Mouse (Mus musculus) left cerebral cortex, adult 9 months (tissue): Measurements from ENCODE around the gene Ptprn2.
A peak's percentile ranks its signal among the peaks of the same experiment; 100 is the strongest.

Experiments
- DNase-seq, 2 experiments: peaks; one replicate each; pipeline ENCODE4 v3.0.0; 2022; ENCODE audit warnings: low spot score in 2 of 2

Ptprn2 gene

DNA sequence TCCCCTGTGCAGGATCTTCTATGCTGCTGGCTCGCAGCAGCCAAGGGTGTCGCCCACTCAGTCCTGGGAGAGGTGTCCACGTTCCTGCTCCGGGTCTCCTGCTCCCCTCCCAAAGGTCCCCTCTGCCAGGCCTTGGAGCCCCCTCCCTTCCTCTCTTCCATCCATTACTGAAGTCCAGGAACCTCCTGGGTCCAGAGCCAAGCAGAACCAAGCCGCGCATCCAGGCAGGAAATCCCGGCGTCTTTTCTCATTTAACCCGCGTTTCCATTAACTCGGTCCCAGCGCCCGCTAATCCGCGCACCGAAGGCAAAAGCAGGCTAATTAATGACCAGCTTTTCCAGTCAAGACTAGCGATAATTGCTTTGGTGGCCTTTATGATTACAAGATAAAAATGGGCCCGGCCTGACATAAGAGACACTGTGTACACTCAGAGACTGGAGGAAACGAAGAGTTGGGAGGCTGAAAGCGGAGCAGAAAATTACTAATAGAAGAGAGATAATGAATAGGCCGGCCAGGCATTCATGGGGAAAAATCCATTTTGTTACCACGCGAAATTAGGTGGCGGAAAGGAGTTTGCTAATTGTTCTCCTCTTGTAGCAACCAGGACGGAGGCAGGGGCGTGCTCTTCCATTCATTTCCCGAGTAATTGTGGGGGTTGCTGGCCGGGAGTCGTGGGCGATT is 674.8 kb downstream of the Ptprn2 start:
- no peak for DNase-seq

- no peak for DNase-seq
Measured at GRCm38 (mm10) chr12:117162180-117162579, 676.7 kb downstream of the Ptprn2 start.

DNA sequence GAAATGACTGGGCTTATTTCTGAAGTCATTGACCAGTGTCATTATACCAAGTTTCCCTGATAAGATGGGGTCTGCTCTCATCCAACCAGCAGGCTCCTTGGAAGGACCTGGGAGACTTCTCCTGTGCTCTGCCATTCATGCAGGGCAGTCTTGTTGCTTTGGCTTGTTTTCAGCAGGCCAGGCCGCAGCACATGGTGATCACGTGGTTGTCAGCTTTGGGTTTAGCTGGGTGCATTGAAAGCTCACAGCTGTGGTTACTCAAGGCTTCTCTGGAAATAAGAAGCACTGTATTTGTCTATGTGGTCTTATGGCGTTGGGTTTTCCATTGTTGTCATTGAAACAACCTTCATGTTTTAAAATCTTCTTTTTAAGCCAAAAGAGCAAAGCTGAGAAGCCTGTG is 678.3 kb downstream of the Ptprn2 start:
- no peak for DNase-seq

GRCm38 (mm10) chr12:117166266-117166665 is 680.7 kb downstream of the Ptprn2 start:
- no peak for DNase-seq

DNA sequence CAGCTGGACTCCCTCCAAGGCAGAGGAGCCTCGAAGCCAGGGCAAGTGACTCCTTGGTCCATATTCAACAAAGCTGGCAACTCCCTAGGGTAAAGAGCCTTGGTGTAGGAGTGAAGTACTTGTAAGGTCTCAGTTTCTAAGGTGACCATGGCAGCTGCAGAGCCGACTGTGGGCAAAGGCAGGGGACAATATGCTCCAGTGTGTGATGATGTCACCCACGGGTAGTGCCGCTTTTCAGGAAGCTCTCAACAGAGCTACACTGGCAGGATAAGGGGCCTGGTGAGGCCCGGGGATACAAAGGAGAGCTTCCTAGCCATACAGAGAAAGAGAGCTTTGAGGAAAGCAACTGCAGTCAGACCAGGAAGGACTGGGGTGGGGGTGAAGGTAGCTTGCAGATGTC is 684.1 kb downstream of the Ptprn2 start:
- no peak for DNase-seq

DNA sequence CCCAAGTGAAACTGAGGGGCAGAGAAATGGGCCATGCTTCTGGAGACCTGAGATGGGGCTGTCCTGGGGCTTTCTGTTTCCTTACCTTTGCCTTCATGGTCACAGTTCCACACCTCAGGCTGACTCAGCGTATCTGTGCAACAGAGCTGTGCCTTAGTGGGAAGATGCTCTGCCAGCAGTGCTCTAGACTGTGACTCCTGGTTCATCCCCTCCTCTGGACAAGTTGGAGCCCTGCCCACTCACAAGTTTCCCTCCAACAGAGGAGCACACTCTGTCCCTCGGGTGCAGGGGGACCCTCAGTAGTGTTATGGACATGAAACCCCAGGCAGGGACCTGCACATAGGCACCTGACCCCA is 687.0 kb downstream of the Ptprn2 start:
- no peak for DNase-seq

GRCm38 (mm10) chr12:117172885-117173529 is 687.5 kb downstream of the Ptprn2 start:
- DNase-seq = no peak

DNA sequence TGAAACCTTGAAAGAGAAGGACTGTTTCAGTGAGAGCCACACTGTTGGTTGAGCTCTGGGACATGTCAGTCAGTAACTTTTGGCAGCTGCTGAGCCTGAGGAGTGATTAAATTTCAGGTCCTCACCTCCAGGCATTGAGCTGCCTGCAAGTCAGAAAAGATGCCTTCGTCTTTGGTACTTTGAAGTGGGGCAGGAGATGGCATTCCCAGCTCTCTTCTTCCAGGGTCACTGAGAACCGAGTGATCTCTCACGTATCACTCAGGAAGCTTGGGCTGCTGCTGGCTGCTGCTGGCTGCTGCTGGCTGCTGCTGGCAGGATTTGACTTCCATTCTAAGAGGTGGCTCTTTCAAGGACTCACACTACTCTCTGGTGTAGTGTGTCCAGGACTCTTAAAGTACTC is 688.7 kb downstream of the Ptprn2 start:
- DNase-seq = no peak

DNA sequence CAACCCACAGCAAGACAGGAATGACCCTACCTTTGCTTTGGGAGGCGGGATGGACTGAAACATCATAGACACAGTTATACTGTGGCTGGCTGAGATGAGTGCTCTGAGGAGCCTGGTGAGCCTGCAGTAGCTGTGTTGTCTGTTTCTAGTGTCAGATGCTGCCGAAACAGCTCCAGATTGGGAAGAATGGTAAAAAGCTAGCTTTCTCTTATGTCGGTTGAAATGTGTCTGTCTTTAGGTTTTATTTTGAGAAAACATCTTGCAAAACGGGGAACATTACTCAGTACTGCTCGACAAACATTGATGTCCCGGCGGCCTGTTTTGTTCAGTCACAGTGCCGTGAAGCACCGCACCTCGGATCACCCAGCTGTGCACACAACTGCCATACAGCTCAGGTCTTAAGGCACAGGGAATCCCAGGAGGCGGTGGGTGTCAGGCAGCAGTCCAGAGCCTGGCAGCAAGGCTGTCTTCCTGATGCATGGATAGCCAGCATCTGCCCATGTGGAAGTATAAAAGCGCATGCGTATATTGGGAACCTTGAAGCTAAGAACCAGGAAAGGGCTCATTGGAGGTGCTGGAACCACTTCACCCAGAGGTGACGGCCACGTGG is 689.7 kb downstream of the Ptprn2 start:
- DNase-seq = no peak

DNA sequence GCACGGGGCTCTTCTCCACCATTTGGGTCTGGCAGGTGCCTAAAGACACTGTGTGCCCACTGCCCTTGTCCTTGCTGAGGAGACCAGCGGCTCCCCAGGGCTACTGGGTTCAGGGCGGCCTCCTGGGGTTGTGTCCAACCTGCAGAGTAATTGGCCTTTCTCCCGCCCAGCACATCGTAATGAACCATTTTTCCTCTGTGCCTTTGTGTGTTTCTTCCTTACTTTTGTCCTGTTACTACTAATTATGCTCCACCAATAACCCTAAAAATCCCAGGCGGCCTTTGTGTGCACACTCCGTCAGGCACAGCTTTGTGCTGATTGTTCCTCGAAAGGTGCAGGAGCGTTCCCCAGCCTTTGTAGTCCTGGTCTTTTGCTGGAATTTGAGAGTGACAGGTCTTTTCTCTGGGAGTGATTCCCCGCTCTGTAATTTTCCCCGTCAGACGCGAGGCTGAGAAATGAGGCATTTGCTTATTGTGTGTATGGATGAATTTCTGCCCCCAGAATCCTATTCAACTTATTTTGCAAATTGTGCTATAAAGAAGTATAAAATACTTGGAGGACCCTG is 690.8 kb downstream of the Ptprn2 start:
- DNase-seq = no peak

GRCm38 (mm10) chr12:117187167-117187566 is 701.6 kb downstream of the Ptprn2 start:
- DNase-seq = no peak

GRCm38 (mm10) chr12:117192001-117192400 is 706.5 kb downstream of the Ptprn2 start:
- DNase-seq = no peak

- DNase-seq = peak; percentile 83
Measured at GRCm38 (mm10) chr12:117196721-117197425, 711.4 kb downstream of the Ptprn2 start.

DNA sequence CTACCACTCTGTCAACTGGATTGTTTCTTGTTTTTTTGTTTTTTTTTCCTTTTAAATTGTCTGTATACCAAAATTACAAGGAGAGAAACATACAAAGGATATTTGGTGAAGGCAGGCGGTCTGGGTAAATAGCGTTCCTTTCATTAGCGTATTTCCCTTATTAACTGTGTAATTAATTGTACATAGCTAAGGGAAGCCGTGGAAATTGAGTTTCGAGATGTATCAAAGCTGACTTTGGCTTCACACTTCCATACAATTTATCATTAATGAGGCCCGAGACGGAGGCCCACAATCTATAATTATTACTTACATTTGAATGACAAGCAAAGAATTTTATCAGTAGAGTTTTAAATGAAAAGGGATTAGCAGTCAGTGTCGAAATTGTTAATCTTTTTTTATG is 712.6 kb downstream of the Ptprn2 start:
- no peak for DNase-seq

GRCm38 (mm10) chr12:117200117-117200516 is 714.6 kb downstream of the Ptprn2 start:
- DNase-seq = peak; percentile 66 to 82

GRCm38 (mm10) chr12:117200590-117200989 is 715.1 kb downstream of the Ptprn2 start:
- DNase-seq = no peak

- DNase-seq = no peak
Measured at GRCm38 (mm10) chr12:117203506-117203905, 718.0 kb downstream of the Ptprn2 start.

- no peak for DNase-seq
Measured at GRCm38 (mm10) chr12:117204905-117205304, 719.4 kb downstream of the Ptprn2 start.

- no peak for DNase-seq
Measured at GRCm38 (mm10) chr12:117207421-117208120, 722.1 kb downstream of the Ptprn2 start.

DNA sequence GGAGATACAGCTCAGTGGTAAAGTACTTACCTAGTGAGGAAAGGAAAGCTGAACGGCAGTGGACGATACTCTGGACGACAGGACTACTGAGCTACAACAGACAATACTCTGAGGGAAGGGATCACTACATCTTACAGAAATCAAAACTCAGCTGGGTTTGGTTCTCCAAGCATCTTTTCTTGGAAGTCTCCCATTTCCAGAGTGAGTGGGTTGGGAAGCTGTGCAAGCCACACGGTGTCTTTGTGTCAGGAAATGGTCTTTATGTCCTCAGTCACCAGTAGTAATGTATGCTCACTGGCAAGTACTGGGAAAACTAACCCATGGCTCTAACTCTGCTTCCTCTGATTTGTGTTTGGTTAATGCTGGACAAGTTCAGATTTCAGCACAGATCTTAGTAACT is 724.9 kb downstream of the Ptprn2 start:
- no peak for DNase-seq

DNA sequence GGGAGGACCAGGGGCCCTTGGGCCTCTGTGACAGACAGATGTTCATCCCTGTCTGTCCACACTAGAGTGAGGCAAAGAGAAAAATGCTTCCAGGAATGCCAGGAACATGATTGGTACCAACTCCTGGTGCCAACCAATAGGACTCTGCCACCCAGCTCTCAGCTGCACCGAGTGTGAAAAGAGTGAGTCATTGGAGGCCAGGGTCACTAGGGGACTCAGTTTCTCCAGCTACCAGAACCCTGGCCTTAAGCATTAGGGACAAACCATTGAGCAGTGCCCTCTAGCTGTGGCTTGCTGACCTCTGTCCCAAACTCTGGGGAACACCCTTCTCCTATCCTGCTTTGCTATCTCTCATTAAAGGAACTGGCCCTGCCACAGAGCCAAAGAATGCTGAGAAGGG is 728.0 kb downstream of the Ptprn2 start:
- no peak for DNase-seq

DNA sequence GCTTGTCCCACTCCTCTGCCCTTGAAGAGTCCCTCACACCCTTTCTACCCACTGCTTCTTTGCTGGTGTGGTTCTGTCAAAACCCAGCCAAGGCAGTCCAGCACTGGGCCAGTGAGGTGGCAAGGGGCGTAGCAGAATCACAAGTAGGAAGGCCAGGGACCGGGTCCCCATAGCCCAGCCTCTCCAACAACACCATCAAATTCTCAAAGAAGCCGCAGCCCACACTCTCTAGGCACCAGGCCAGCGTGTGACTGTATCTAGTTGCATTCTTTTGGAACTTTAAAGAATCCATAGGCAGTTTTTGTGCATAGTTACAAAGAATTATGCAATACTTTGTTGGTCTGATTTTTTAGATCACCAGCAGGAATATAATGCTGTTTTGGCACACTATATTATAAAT is 728.8 kb downstream of the Ptprn2 start:
- peak in 1 of 2 experiments; percentile 82 for DNase-seq
